Mouse (Mus musculus): Measurements from ENCODE around the gene Slc12a5. TPM values are rescaled to one million over a fixed set of nuclear protein-coding genes. Genes with fewer than 3 reads are reported as not detected.

Slc12a5 gene
- total and polyA plus RNA-seq, 2 experiments from 2014 or later: 83.5 to 368 TPM

GRCm38 (mm10) chr2:164979749-164980148, 19.1 kb downstream of the Slc12a5 start:
- no peak for TF ChIP-seq CTCF (IDR thresholded peaks at IDR 0.05)
- no peaks in the 10 kb centered on the region for H3K4me1 ChIP-seq (ENCODE audit: insufficient read depth, low read length)
- H3K9me3 ChIP-seq (ENCODE audit: low read length): no peaks in the 10 kb centered on the region
- no peak overlapping the region for H3K4me2 ChIP-seq (ENCODE audit: low read depth, low read length, poor library complexity, severe bottlenecking)
- no peak overlapping the region for H3K27ac ChIP-seq (ENCODE audit: low read depth, low read length)
- H3K27me3 ChIP-seq (ENCODE audit: insufficient read depth, low read length): no peaks in the 10 kb centered on the region
- DNase-seq (ENCODE audit: low spot score): no peak
- 19% methylated on average over 7 of the region's 7 CpGs for WGBS
- no peak overlapping the region for H3K9ac ChIP-seq (replicated peaks; ENCODE audit: low read length, poor library complexity, severe bottlenecking)
- no peak overlapping the region for H3K4me3 ChIP-seq (ENCODE audit: low read depth, low read length)
- H3K36me3 ChIP-seq (ENCODE audit: insufficient read depth, low read length): peaks cover 37% of the 10 kb centered on the region
- no peak for ATAC-seq (ENCODE audit: low FRiP score)

GRCm38 (mm10) chr2:164985962-164986361, 25.4 kb downstream of the Slc12a5 start:
- no peaks in the 10 kb centered on the region for H3K9me3 ChIP-seq (ENCODE audit: low read length)
- 79% methylated on average over 6 of the region's 6 CpGs for WGBS
- ATAC-seq (ENCODE audit: low FRiP score) (no peak), DNase-seq (ENCODE audit: low spot score) (no peak)
- H3K9ac ChIP-seq (replicated peaks; ENCODE audit: low read length, poor library complexity, severe bottlenecking): no peak overlapping the region
- H3K27me3 ChIP-seq (ENCODE audit: insufficient read depth, low read length): no peaks in the 10 kb centered on the region
- H3K4me3 ChIP-seq (ENCODE audit: low read depth, low read length): no peak overlapping the region
- no peak overlapping the region for H3K27ac ChIP-seq (ENCODE audit: low read depth, low read length)
- peaks cover 52% of the 10 kb centered on the region for H3K36me3 ChIP-seq (ENCODE audit: insufficient read depth, low read length)
- no peak overlapping the region for H3K4me2 ChIP-seq (ENCODE audit: low read depth, low read length, poor library complexity, severe bottlenecking)
- TF ChIP-seq CTCF (IDR thresholded peaks at IDR 0.05): no peak
- no peaks in the 10 kb centered on the region for H3K4me1 ChIP-seq (ENCODE audit: insufficient read depth, low read length)

- no peaks in the 10 kb centered on the region for H3K4me1 ChIP-seq (ENCODE audit: insufficient read depth, low read length)
- H3K9me3 ChIP-seq (ENCODE audit: low read length): no peaks in the 10 kb centered on the region
- 75% methylated on average over 14 of the region's 14 CpGs for WGBS
- DNase-seq (ENCODE audit: low spot score) (no peak), ATAC-seq (ENCODE audit: low FRiP score) (no peak)
- H3K27me3 ChIP-seq (ENCODE audit: insufficient read depth, low read length): no peaks in the 10 kb centered on the region
- no peak overlapping the region for H3K9ac ChIP-seq (replicated peaks; ENCODE audit: low read length, poor library complexity, severe bottlenecking)
- peaks cover 54% of the 10 kb centered on the region for H3K36me3 ChIP-seq (ENCODE audit: insufficient read depth, low read length)
- TF ChIP-seq CTCF (IDR thresholded peaks at IDR 0.05): no peak
- H3K27ac ChIP-seq (ENCODE audit: low read depth, low read length): no peak overlapping the region
- no peak overlapping the region for H3K4me2 ChIP-seq (ENCODE audit: low read depth, low read length, poor library complexity, severe bottlenecking)
- no peak overlapping the region for H3K4me3 ChIP-seq (ENCODE audit: low read depth, low read length)
These were observed 25.9 kb downstream of the Slc12a5 start for GRCm38 (mm10) chr2:164986371-164987027.

- ATAC-seq (ENCODE audit: low FRiP score) (no peak), DNase-seq (ENCODE audit: low spot score) (no peak)
- no peaks in the 10 kb centered on the region for H3K27me3 ChIP-seq (ENCODE audit: insufficient read depth, low read length)
- no peak overlapping the region for H3K9ac ChIP-seq (replicated peaks; ENCODE audit: low read length, poor library complexity, severe bottlenecking)
- H3K27ac ChIP-seq (ENCODE audit: low read depth, low read length): no peak overlapping the region
- no peak for TF ChIP-seq CTCF (IDR thresholded peaks at IDR 0.05)
- H3K4me1 ChIP-seq (ENCODE audit: insufficient read depth, low read length): no peaks in the 10 kb centered on the region
- H3K9me3 ChIP-seq (ENCODE audit: low read length): no peaks in the 10 kb centered on the region
- WGBS: 62% methylated on average over 13 of the region's 13 CpGs
- H3K4me3 ChIP-seq (ENCODE audit: low read depth, low read length): no peak overlapping the region
- peaks cover 40% of the 10 kb centered on the region for H3K36me3 ChIP-seq (ENCODE audit: insufficient read depth, low read length)
- H3K4me2 ChIP-seq (ENCODE audit: low read depth, low read length, poor library complexity, severe bottlenecking): no peak overlapping the region
These were observed 28.2 kb downstream of the Slc12a5 start for GRCm38 (mm10) chr2:164988777-164989176.

GRCm38 (mm10) chr2:164991111-164991510, 30.5 kb downstream of the Slc12a5 start:
- H3K4me3 ChIP-seq (ENCODE audit: low read depth, low read length): no peak overlapping the region
- 85% methylated on average over 3 of the region's 3 CpGs for WGBS
- DNase-seq (ENCODE audit: low spot score) (no peak), ATAC-seq (ENCODE audit: low FRiP score) (no peak)
- 0 out of 2 replicates have a peak overlapping the region, but pooled peaks have one; percentile 5 for H3K9ac ChIP-seq (replicated peaks; ENCODE audit: low read length, poor library complexity, severe bottlenecking)
- no peak overlapping the region for H3K4me2 ChIP-seq (ENCODE audit: low read depth, low read length, poor library complexity, severe bottlenecking)
- no peaks in the 10 kb centered on the region for H3K4me1 ChIP-seq (ENCODE audit: insufficient read depth, low read length)
- no peaks in the 10 kb centered on the region for H3K27me3 ChIP-seq (ENCODE audit: insufficient read depth, low read length)
- peaks cover 39% of the 10 kb centered on the region for H3K36me3 ChIP-seq (ENCODE audit: insufficient read depth, low read length)
- no peak overlapping the region for H3K27ac ChIP-seq (ENCODE audit: low read depth, low read length)
- H3K9me3 ChIP-seq (ENCODE audit: low read length): no peaks in the 10 kb centered on the region
- TF ChIP-seq CTCF (IDR thresholded peaks at IDR 0.05): no peak

GRCm38 (mm10) chr2:164991808-164992207, 31.2 kb downstream of the Slc12a5 start:
- no peak overlapping the region for H3K9ac ChIP-seq (replicated peaks; ENCODE audit: low read length, poor library complexity, severe bottlenecking)
- no peaks in the 10 kb centered on the region for H3K9me3 ChIP-seq (ENCODE audit: low read length)
- no peak overlapping the region for H3K4me3 ChIP-seq (ENCODE audit: low read depth, low read length)
- no peak overlapping the region for H3K27ac ChIP-seq (ENCODE audit: low read depth, low read length)
- H3K4me1 ChIP-seq (ENCODE audit: insufficient read depth, low read length): no peaks in the 10 kb centered on the region
- TF ChIP-seq CTCF (IDR thresholded peaks at IDR 0.05): no peak
- no peaks in the 10 kb centered on the region for H3K27me3 ChIP-seq (ENCODE audit: insufficient read depth, low read length)
- no peak overlapping the region for H3K4me2 ChIP-seq (ENCODE audit: low read depth, low read length, poor library complexity, severe bottlenecking)
- ATAC-seq (ENCODE audit: low FRiP score) (no peak), DNase-seq (ENCODE audit: low spot score) (no peak)
- WGBS: 49% methylated on average over 10 of the region's 10 CpGs
- peaks cover 33% of the 10 kb centered on the region for H3K36me3 ChIP-seq (ENCODE audit: insufficient read depth, low read length)

All from midbrain, postnatal 0 days (tissue).